21 mouse cellular contexts compared by ENCODE assay signal in the genomic region with DNA sequence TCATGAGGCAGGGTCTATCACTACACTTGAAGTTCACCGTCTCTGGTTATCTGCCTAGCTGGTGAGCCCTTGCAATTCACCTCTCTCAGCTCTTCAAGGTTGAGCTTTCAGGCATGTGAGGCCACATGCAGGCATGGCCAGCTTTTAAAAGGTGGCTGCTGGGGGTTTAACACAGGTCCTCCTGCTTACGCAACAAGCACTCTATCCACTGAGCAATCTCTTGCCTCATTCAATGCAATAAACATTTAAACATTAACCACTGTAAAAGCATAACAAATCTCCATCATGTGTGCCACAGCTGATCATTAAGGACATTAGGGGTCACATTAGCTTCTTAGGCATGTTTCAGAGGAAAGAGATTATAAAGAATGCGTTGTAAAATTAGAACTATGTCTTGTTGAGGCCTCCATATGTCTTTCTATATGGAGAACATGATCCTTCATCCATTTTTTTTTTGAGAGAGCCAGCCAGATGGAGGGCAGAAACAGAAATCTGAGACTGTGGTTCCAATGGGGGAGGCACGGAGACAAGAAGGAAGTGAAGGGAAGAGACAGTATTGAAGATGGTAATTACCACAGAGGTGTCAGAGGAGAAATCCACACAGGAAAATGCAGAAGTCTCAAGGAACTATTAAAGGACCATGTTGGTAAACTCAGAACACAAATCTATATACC.
A peak's percentile ranks its signal among the peaks of the same experiment; 100 is the strongest.
DNase-seq lines count a peak whose midpoint lies in the region; ATAC-seq and TF ChIP-seq lines count a peak whose summit lies in the region.
"Had no signal": no experiment of that assay in that cellular context is flagged by ENCODE, and none has a peak within 500 bp of the region (broad histone marks: within the 10 kb centered on the region; RNA-seq: fewer than 3 reads in every experiment).

No protein-coding gene starts in this region.

- no peaks in the 10 kb centered on the region for H3K27me3 ChIP-seq in liver, adult 2 months (ENCODE audit: control insufficient read depth, insufficient read depth, low read length)
- H3K27me3 ChIP-seq in liver, postnatal 0 days (ENCODE audit: insufficient read depth, low read length): no peaks in the 10 kb centered on the region
- no peaks in the 10 kb centered on the region for H3K27me3 ChIP-seq in midbrain, embryonic 13.5 days
- H3K27me3 ChIP-seq: embryonic facial prominence, embryonic 13.5 days; forebrain, embryonic 13.5 days; heart, embryonic 15.5 days; hindbrain, embryonic 13.5 days had no signal

- H3K4me1 ChIP-seq in liver, adult 2 months (ENCODE audit: control insufficient read depth, insufficient read depth, low read length): peaks cover 6% of the 10 kb centered on the region; the same call in 1 of the 2 replicates
- no peaks in the 10 kb centered on the region; the same call in 1 of the 2 replicates for H3K4me1 ChIP-seq in liver, postnatal 0 days (ENCODE audit: insufficient read depth)
- peaks cover 5% of the 10 kb centered on the region for H3K4me1 ChIP-seq in olfactory bulb, adult 2 months (ENCODE audit: control insufficient read depth, insufficient read depth, low read length)
- no peaks in the 10 kb centered on the region for H3K4me1 ChIP-seq in midbrain, embryonic 13.5 days (replicated peaks)
- H3K4me1 ChIP-seq: embryonic facial prominence, embryonic 13.5 days; forebrain, embryonic 13.5 days; heart, embryonic 15.5 days; hindbrain, embryonic 13.5 days had no signal

- no peak overlapping the region for H3K9ac ChIP-seq in liver, adult 2 months (ENCODE audit: low read depth, low read length)
- H3K9ac ChIP-seq in liver, postnatal 0 days (replicated peaks): no peak overlapping the region
- no peak overlapping the region for H3K9ac ChIP-seq in midbrain, embryonic 13.5 days (replicated peaks)
- H3K9ac ChIP-seq: embryonic facial prominence, embryonic 13.5 days; forebrain, embryonic 13.5 days; forebrain, postnatal 0 days; heart, embryonic 15.5 days; hindbrain, embryonic 13.5 days had no signal

- WGBS in liver, adult 2 months: 57% methylated on average over 4 of the region's 4 CpGs
- WGBS in liver, postnatal 0 days (ENCODE audit: insufficient replicate concordance): 69% methylated on average over 4 of the region's 4 CpGs
- 63% methylated on average over 4 of the region's 4 CpGs for WGBS in olfactory bulb, adult 2 months
- WGBS in midbrain, embryonic 13.5 days: 91% methylated on average over 4 of the region's 4 CpGs

- H3K4me3 ChIP-seq in liver, adult 2 months (ENCODE audit: insufficient read depth, low read depth, low read length): no peak overlapping the region
- no peak overlapping the region for H3K4me3 ChIP-seq in liver, postnatal 0 days (ENCODE audit: low read depth, low read length)
- H3K4me3 ChIP-seq in olfactory bulb, adult 2 months (ENCODE audit: insufficient read depth, low read depth, low read length): no peak overlapping the region
- H3K4me3 ChIP-seq in midbrain, embryonic 13.5 days (replicated peaks): no peak overlapping the region
- H3K4me3 ChIP-seq: embryonic facial prominence, embryonic 13.5 days; forebrain, embryonic 13.5 days; heart, adult 2 months; heart, embryonic 15.5 days; hindbrain, embryonic 13.5 days had no signal

- H3K9me3 ChIP-seq in liver, postnatal 0 days (ENCODE audit: low read length): no peaks in the 10 kb centered on the region
- no peaks in the 10 kb centered on the region for H3K9me3 ChIP-seq in midbrain, embryonic 13.5 days
- H3K9me3 ChIP-seq: embryonic facial prominence, embryonic 13.5 days; forebrain, embryonic 13.5 days; heart, embryonic 15.5 days; hindbrain, embryonic 13.5 days had no signal

- peak; percentile 43 for DNase-seq in heart, adult 11 months
- DNase-seq in heart, adult 18-20 months: no peak
- peak; percentile 1 to 2 for DNase-seq in kidney, adult 8-10 months
- DNase-seq in kidney, adult 18-20 months: no peak
- DNase-seq in liver, adult 2 months (ENCODE audit: extremely low read depth, low read depth, low spot score): peak; percentile 79
- DNase-seq in liver, postnatal 0 days: no peak
- DNase-seq: adrenal gland, postnatal 10 days; cerebellum, adult 11-12 months; cerebellum, adult 9-10 months; cerebellum, postnatal 25 days; forebrain, postnatal 0 days; gastrocnemius, postnatal 36 days; heart, adult 2 months; heart, postnatal 14 days had no signal

- TF ChIP-seq POLR2A in liver, adult 2 months (IDR thresholded peaks at IDR 0.05; ENCODE audit: extremely low read depth, insufficient read depth, low read length): no peak
- no peak for TF ChIP-seq POLR2A in olfactory bulb, adult 2 months (IDR thresholded peaks at IDR 0.05; ENCODE audit: insufficient read depth, low read depth, low read length)

- no peaks in the 10 kb centered on the region for H3K79me2 ChIP-seq in liver, adult 2 months (ENCODE audit: control insufficient read depth, insufficient read depth, low read length)

- no peak overlapping the region for H3K4me2 ChIP-seq in liver, postnatal 0 days (ENCODE audit: low read depth, low read length)
- no peak overlapping the region for H3K4me2 ChIP-seq in midbrain, embryonic 13.5 days (replicated peaks)
- H3K4me2 ChIP-seq: embryonic facial prominence, embryonic 13.5 days; forebrain, embryonic 13.5 days; heart, embryonic 11.5 days; heart, embryonic 15.5 days; hindbrain, embryonic 13.5 days had no signal

- no peak for ATAC-seq in liver, postnatal 0 days
- ATAC-seq in midbrain, embryonic 13.5 days: no peak
- ATAC-seq: forebrain, embryonic 13.5 days; forebrain, postnatal 0 days had no signal

- TF ChIP-seq EP300 in liver, postnatal 0 days (IDR thresholded peaks at IDR 0.05; ENCODE audit: low read depth): no peak

- H3K27ac ChIP-seq in liver, adult 2 months (replicated peaks; ENCODE audit: insufficient read depth, low read depth, low read length): no peak overlapping the region
- H3K27ac ChIP-seq in liver, postnatal 0 days (ENCODE audit: low read depth): no peak overlapping the region
- H3K27ac ChIP-seq in olfactory bulb, adult 2 months (ENCODE audit: insufficient read depth, low read depth, low read length): peak overlapping the region; percentile 91
- H3K27ac ChIP-seq in midbrain, embryonic 13.5 days: no peak overlapping the region
- H3K27ac ChIP-seq: embryonic facial prominence, embryonic 13.5 days; forebrain, embryonic 13.5 days; heart, adult 2 months; heart, embryonic 15.5 days; hindbrain, embryonic 13.5 days had no signal

- TF ChIP-seq CTCF in liver, adult 2 months (IDR thresholded peaks at IDR 0.05; ENCODE audit: low read depth, low read length): no peak
- no peak for TF ChIP-seq CTCF in liver, postnatal 0 days (IDR thresholded peaks at IDR 0.05; ENCODE audit: low read depth)
- no peak for TF ChIP-seq CTCF in olfactory bulb, adult 2 months (IDR thresholded peaks at IDR 0.05; ENCODE audit: insufficient read depth, low read depth, low read length)

- H3K36me3 ChIP-seq in liver, adult 2 months (ENCODE audit: control insufficient read depth, insufficient read depth, low read length): no peaks in the 10 kb centered on the region
- no peaks in the 10 kb centered on the region for H3K36me3 ChIP-seq in liver, postnatal 0 days (replicated peaks; ENCODE audit: insufficient read depth, low read length)
- no peaks in the 10 kb centered on the region for H3K36me3 ChIP-seq in midbrain, embryonic 13.5 days
- H3K36me3 ChIP-seq: embryonic facial prominence, embryonic 13.5 days; heart, embryonic 15.5 days; hindbrain, embryonic 13.5 days had no signal

Comparison
In these comparisons a context has a peak if more than half of its experiments do, and no peak if none do; other contexts are left out.
1. DNase-seq: peak in heart, adult 11 months (single experiment), kidney, adult 8-10 months (2 of 2) and liver, adult 2 months (single experiment); none in heart, adult 18-20 months (0 of 2), kidney, adult 18-20 months (single experiment) and liver, postnatal 0 days (single experiment).